Mouse (Mus musculus) intestine, embryonic 16.5 days (tissue): ENCODE results near the gene Usp7. TPM values are rescaled to one million over a fixed set of nuclear protein-coding genes. Genes with fewer than 3 reads are reported as not detected.

Source experiments
- ATAC-seq: fragments of 200-750 bp; cut with Nextera tagmentation; 2 replicates; pipeline ENCODE4 v1.8.0; 2017; ENCODE audit warnings: moderate TSS enrichment, moderate library complexity
- H3K27ac ChIP-seq: fragments of 300-500 bp; sonication (generic); 2 replicates; pipeline ENCODE4 v1.5.1; 2014; ENCODE audit warnings: mild to moderate bottlenecking, low read length
- H3K27me3 ChIP-seq: fragments of 300-500 bp; sonication (generic); replicated peaks from 2 replicates; pipeline ENCODE4 v1.6.1; 2014; ENCODE audit warnings: low read length, control low read depth, mixed read lengths; ENCODE audit not compliant: control insufficient read depth, insufficient read depth
- H3K36me3 ChIP-seq: fragments of 300-500 bp; sonication (generic); 2 replicates; pipeline ENCODE4 v1.6.1; 2014; ENCODE audit warnings: low read length, control low read depth; ENCODE audit not compliant: control insufficient read depth, insufficient read depth
- H3K4me1 ChIP-seq: fragments of 300-500 bp; sonication (generic); 2 replicates; pipeline ENCODE4 v1.6.1; 2014; ENCODE audit warnings: low read length, control low read depth, mixed read lengths; ENCODE audit not compliant: control insufficient read depth, insufficient read depth
- H3K4me2 ChIP-seq: fragments of 300-500 bp; sonication (generic); 2 replicates; pipeline ENCODE4 v1.6.1; 2014; ENCODE audit warnings: low read depth, low read length, control low read depth
- H3K4me3 ChIP-seq: fragments of 300-500 bp; sonication (generic); 2 replicates; pipeline ENCODE4 v1.5.1; 2014; ENCODE audit warnings: mild to moderate bottlenecking, low read length
- H3K9ac ChIP-seq: fragments of 300-500 bp; sonication (generic); 2 replicates; pipeline ENCODE4 v1.6.1; 2014; ENCODE audit warnings: low read depth, low read length
- H3K9me3 ChIP-seq: fragments of 300-500 bp; sonication (generic); 2 replicates; pipeline ENCODE4 v1.6.1; 2016; ENCODE audit warnings: low read length, control low read depth; ENCODE audit not compliant: control insufficient read depth
- WGBS: fragments of 180-500 bp; shearing (Covaris S2); extraction: QIAGEN DNeasy Blood & Tissue Kit; methylation state at CpG from one replicate; pipeline ENCODE4 v1.1.7; 2014; 5-methylcytosine and 5-hydroxymethylcytosine counted together
- polyA plus RNA-seq: library from polyadenylated mRNA; unstranded; fragments of >200 nt; fragmentation: Nextera tagmentation; extraction: Ambion mirVana; gene quantifications from 2 replicates; pipeline ENCODE4 v1.2.1, GENCODE M21; 2015

The Usp7 gene
- polyA plus RNA-seq, 1 experiment from 2014 or later = 19.1 TPM

DNA sequence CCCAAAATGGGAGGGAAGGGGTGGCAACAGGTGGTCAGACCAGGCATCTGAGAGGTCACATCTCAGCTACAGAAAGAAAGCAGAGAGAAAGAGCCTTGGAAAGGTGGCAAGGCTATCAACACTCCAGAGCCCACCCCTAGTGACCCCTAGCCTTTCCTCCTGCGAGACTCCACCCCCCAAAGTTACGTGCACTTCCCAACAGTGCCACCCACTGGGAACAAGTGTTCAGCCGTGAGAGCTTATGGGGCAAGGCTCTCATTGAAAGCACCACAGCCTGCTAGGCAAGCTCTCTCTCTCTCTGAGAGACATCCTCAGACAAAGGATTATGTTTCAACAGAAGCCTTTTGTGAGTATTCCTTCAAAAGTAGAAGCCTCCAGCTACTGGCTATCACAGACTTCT, 2.8 kb upstream of the Usp7 start:
- Histone ChIP-seq H3K4me1 (no peaks in the 10 kb centered on the region), H3K27me3 (no peaks in the 10 kb centered on the region), H3K4me2 (no peak overlapping the region), H3K36me3 (no peaks in the 10 kb centered on the region), H3K4me3 (no peak overlapping the region), H3K9ac (no peak overlapping the region), H3K9me3 (no peaks in the 10 kb centered on the region), H3K27ac (no peak overlapping the region)
- WGBS = 15% methylated on average over 3 of the region's 3 CpGs
- ATAC-seq = no peak

DNA sequence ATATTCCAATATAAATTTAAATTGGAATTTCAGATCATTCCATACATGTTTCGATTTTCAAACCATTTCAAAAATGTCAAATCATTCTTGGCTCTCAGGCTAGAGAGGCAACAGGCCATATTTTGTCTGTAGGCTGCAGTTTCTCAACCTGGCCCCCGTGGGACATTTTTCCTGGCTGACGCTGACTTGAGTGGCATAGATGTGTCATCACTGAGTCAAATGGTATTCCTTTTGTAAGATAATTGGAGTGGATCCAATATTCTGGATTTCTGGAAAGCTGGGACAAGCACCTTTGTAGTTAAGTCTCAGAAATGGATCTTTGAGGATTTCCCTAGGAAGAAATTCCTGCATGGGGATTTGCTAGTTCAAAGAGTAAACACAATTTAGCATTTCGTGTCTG, 1.2 kb downstream of the Usp7 start:
- ATAC-seq = no peak
- WGBS = 76% methylated on average over 4 of the region's 4 CpGs
- H3K36me3 ChIP-seq = no peaks in the 10 kb centered on the region

DNA sequence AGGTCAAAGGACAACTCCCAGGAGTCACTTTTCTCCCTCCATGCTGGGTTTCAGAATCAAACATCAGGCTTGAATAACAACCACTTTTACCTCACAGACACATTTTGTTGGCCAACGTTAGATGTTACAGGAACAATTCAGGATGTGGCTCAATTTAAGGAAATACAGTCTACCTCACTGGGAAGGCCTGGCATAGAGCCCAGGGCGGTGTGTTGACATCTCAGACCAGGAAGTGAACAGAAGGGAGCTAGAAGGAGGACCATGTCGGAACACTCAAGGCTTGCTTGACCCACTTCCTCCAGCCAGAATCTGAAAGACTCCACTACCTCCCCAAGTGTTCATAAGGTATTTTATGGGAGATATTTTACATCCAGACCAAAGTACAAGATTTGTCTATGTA, 7.4 kb downstream of the Usp7 start:
- no peaks in the 10 kb centered on the region for H3K4me1 ChIP-seq
- H3K27me3 ChIP-seq = no peaks in the 10 kb centered on the region
- ATAC-seq = no peak
- no peak overlapping the region for H3K27ac ChIP-seq
- H3K4me2 ChIP-seq = no peak overlapping the region
- H3K9me3 ChIP-seq = no peaks in the 10 kb centered on the region
- no peak overlapping the region for H3K9ac ChIP-seq
- WGBS = 60% methylated on average over 3 of the region's 3 CpGs
- H3K36me3 ChIP-seq = no peaks in the 10 kb centered on the region
- H3K4me3 ChIP-seq = no peak overlapping the region

More for the DNA sequence above, 1.2 kb downstream of the Usp7 start:
- Histone ChIP-seq H3K4me3 (no peak overlapping the region), H3K9me3 (no peaks in the 10 kb centered on the region), H3K4me2 (no peak overlapping the region), H3K9ac (no peak overlapping the region), H3K27me3 (no peaks in the 10 kb centered on the region), H3K27ac (no peak overlapping the region), H3K4me1 (no peaks in the 10 kb centered on the region)

DNA sequence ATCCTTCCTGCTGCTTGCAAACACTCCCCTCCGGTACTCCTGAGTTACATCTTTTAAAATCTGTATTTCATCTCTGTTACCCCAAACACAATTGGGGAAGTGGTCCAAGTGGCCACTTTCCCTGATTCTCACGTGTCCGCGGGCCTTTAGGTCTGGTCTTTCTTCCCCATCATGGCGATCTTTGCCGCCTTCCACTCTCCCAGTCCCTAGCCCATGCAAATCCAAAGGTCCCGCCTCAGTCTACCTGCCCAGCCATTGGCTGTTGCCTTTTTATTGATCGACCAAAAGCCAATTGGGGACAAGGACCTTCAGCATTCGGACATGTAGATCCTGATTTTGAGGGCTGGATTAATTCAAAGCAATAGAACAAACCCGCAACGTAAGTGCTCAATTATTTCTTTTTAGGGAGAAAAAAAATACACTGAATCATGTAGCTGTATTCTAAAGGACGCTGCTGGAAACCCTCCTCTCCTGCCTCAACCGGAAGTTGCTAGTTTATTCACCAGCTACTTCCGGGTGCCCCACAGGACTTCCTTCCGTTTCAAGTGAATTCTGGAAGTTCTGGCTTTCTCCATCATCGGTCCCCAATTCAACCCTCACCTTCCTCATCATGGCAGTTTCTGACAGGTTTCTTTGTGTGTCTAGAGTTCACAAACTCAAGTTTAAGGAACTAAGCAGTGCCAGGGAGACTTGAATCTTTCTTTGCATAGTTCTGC, 8.8 kb downstream of the Usp7 start:
- H3K4me1 ChIP-seq = no peaks in the 10 kb centered on the region
- H3K27me3 ChIP-seq = no peaks in the 10 kb centered on the region
- H3K4me2 ChIP-seq = no peak overlapping the region
- no peaks in the 10 kb centered on the region for H3K9me3 ChIP-seq
- no peak overlapping the region for H3K4me3 ChIP-seq
- ATAC-seq = no peak
- H3K27ac ChIP-seq = no peak overlapping the region
- 81% methylated on average over 16 of the region's 16 CpGs for WGBS
- H3K9ac ChIP-seq = no peak overlapping the region
- H3K36me3 ChIP-seq = no peaks in the 10 kb centered on the region

DNA sequence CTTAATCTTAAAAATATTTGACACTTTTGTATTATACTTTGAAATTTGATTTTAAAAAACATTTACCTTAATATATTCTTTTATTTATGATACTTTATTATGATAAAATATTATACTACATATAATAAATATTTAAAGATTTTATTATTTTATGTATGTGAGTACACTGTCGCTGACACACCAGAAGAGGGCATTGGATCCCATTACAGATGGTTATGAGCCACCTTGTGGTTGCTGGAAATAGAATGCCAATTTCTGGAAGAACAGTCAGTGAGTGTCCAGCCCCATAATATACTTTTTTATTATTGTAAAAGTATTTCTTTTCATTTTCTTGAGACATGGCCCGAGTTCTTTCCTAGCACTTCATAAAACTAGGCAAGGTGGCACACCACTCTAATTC, 10.4 kb downstream of the Usp7 start:
- no peak overlapping the region for H3K9ac ChIP-seq
- H3K4me2 ChIP-seq = no peak overlapping the region
- H3K27ac ChIP-seq = no peak overlapping the region
- H3K4me1 ChIP-seq = no peaks in the 10 kb centered on the region
- H3K27me3 ChIP-seq = no peaks in the 10 kb centered on the region
- WGBS = 82% methylated on average over 2 of the region's 2 CpGs
- H3K36me3 ChIP-seq = no peaks in the 10 kb centered on the region
- no peak for ATAC-seq
- no peaks in the 10 kb centered on the region for H3K9me3 ChIP-seq
- H3K4me3 ChIP-seq = no peak overlapping the region

DNA sequence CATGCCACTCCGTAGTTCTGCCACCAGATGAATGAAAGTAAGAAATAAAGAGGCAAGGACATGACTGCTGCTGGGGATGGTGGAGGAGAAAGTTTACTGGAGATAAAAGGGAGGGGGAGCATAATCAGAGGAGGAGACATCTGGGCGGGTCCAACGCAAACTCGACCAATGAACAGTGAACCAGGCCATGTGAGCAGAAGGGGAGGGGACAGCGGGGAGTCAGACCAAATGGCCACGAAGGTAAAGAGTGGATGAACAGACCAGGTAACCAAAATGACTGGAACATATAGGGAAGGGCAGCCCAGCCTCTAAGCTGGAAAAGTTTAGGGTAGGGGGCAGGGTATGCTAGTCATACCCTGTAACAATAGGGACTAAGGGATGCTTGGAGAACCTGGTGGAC, 10.9 kb downstream of the Usp7 start:
- Histone ChIP-seq H3K27ac (no peak overlapping the region), H3K9me3 (no peaks in the 10 kb centered on the region), H3K4me2 (no peak overlapping the region), H3K4me1 (no peaks in the 10 kb centered on the region), H3K9ac (no peak overlapping the region), H3K4me3 (no peak overlapping the region), H3K27me3 (no peaks in the 10 kb centered on the region), H3K36me3 (no peaks in the 10 kb centered on the region)
- 56% methylated on average over 6 of the region's 6 CpGs for WGBS
- no peak for ATAC-seq

DNA sequence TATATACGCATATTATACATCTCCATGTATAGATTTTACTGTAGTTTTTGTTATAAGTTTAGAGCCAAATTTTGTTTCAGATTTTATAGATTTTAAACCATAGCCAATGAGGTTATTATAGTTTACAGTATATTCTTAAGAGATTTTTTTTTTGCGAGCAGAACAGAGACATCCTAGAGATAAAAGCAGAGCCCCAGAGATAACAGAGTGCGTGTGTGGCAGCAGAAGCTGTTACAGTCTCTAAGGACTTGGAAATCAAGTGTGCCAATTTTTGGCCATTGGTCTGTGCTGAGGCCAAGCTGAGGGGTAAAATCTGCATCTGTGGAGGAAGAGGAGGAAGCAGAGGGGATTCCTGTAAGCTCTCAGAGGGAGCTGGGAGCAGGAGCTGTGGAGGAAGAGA, 11.9 kb downstream of the Usp7 start:
- Histone ChIP-seq H3K36me3 (no peaks in the 10 kb centered on the region), H3K27ac (no peak overlapping the region), H3K27me3 (no peaks in the 10 kb centered on the region), H3K4me2 (no peak overlapping the region), H3K4me1 (no peaks in the 10 kb centered on the region), H3K9ac (no peak overlapping the region), H3K4me3 (no peak overlapping the region), H3K9me3 (no peaks in the 10 kb centered on the region)
- WGBS = 77% methylated on average over 3 of the region's 3 CpGs
- ATAC-seq = no peak

DNA sequence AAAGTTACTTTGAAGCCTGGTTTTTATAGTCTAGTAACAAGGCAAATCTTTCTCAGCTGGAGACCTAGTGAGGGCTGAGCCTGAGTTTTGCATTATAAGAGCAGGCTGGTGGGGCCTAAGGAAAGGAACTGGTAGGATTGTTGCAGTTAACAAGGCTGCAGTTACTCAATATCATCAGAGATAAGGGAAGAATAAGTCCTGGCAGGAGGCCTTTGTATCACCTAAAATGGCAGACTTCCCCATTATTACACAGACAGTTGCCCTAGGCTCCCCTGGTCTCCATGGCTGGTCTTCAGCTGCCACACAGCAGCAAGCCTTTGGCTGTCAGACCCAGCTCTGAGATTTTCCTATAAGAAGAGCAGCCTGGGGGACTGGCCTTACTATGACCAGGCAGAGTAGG, 13.4 kb downstream of the Usp7 start:
- Histone ChIP-seq H3K4me1 (no peaks in the 10 kb centered on the region), H3K9ac (no peak overlapping the region), H3K9me3 (no peaks in the 10 kb centered on the region), H3K36me3 (no peaks in the 10 kb centered on the region), H3K4me3 (no peak overlapping the region), H3K27ac (no peak overlapping the region), H3K4me2 (no peak overlapping the region), H3K27me3 (no peaks in the 10 kb centered on the region)
- no peak for ATAC-seq

DNA sequence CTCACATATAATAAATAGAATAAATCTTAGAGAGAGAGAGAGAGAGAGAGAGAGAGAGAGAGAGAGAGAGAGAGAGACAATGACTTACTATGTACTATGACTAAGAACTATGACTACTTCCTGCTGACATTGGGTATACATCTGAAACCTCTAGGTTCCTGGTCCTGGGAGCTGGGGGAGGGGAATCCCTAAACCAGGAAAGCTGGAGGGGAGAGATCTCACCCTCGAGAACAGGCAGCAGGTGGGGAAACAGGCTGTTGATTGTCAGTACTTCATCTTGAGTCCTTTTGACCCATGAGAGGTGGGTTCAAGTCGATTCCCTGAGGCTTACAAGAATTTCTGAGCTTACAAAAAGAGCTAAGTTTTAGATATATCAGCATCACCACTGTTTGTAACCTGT, 14.9 kb downstream of the Usp7 start:
- H3K9me3 ChIP-seq = no peaks in the 10 kb centered on the region
- H3K27me3 ChIP-seq = no peaks in the 10 kb centered on the region
- no peak overlapping the region for H3K9ac ChIP-seq
- WGBS = 63% methylated on average over 2 of the region's 2 CpGs
- no peaks in the 10 kb centered on the region for H3K36me3 ChIP-seq
- no peak overlapping the region for H3K4me2 ChIP-seq
- no peak for ATAC-seq
- H3K4me3 ChIP-seq = no peak overlapping the region
- no peaks in the 10 kb centered on the region for H3K4me1 ChIP-seq
- no peak overlapping the region for H3K27ac ChIP-seq

DNA sequence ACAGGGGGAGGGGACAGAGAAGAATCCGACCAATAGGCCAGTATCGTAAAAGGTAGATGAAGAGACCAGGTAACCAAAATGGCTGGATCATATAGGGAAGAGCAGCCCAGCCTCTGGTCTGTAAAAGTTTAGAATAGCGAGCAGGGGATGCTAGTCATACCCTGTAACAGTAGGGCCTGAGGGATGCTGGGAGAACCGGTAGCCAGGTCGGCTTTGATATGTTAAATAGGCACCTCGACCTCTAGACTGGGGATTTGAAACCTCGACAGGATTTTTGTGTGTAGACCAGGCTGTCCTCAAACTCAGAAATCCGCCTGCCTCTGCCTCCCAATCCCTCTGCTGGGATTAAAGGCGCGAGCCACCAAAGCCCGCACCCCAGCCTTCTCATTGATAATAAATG, 15.5 kb downstream of the Usp7 start:
- Histone ChIP-seq H3K4me1 (no peaks in the 10 kb centered on the region), H3K27me3 (no peaks in the 10 kb centered on the region), H3K9me3 (no peaks in the 10 kb centered on the region), H3K9ac (no peak overlapping the region), H3K27ac (no peak overlapping the region), H3K36me3 (no peaks in the 10 kb centered on the region), H3K4me3 (no peak overlapping the region), H3K4me2 (no peak overlapping the region)
- WGBS = 86% methylated on average over 11 of the region's 11 CpGs
- ATAC-seq = no peak
